Mouse (Mus musculus) lung, postnatal 0 days (tissue): ENCODE measurements around the gene Dapk1.

Experiments used
- CTCF ChIP-seq: IDR thresholded peaks from 2 replicates; pipeline ENCODE4 v1.5.1; 2016; ENCODE audit warnings: antibody characterized with exemption, mild to moderate bottlenecking
- EP300 ChIP-seq: IDR thresholded peaks from 2 replicates; pipeline ENCODE4 v1.6.1; 2016; ENCODE audit warnings: antibody characterized with exemption, mild to moderate bottlenecking, control low read depth

GRCm38 (mm10) chr13:60556911-60557310, 44.8 kb upstream of the Dapk1 start:
- TF ChIP-seq EP300 (no peak), CTCF (no peak)
